ENCODE assay signal across 27 mouse cellular contexts in the genomic region with DNA sequence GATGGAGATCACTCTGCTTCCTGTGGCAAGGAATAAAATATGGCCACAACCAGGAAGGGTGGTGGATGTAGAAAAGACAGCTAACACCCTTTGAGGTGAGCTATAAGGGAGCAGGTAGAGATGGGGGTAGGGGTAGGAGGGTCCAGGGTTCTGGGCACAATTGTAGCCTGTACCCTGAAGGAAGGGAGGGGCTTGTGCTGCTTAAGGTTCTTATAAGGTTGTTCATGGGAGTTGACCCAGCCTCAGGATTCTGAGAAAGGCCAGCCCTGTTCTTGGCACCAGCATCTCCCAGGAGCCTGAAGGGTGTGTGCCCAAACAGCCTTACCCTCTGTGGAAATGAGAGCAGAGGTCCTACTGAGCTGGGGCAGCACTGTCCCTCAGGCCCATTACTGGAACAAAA. TPM values are rescaled to one million over a fixed set of nuclear protein-coding genes. Genes with fewer than 3 reads are reported as not detected.
DNase-seq lines count a peak whose midpoint lies in the region; ATAC-seq and TF ChIP-seq lines count a peak whose summit lies in the region.
"Had no signal": no experiment of that assay in that cellular context is flagged by ENCODE, and none has a peak within 500 bp of the region (broad histone marks: within the 10 kb centered on the region; RNA-seq: fewer than 3 reads in every experiment).

No protein-coding gene starts in this region.

- no peak overlapping the region for H3K4me2 ChIP-seq in liver, embryonic 15.5 days
- H3K4me2 ChIP-seq in liver, embryonic 11.5 days = no peak overlapping the region
- H3K4me2 ChIP-seq in stomach, postnatal 0 days (replicated peaks; ENCODE audit: low read depth) = no peak overlapping the region
- H3K4me2 ChIP-seq: forebrain, embryonic 15.5 days; heart, embryonic 15.5 days; hindbrain, embryonic 12.5 days; intestine, embryonic 15.5 days; limb, embryonic 12.5 days; lung, embryonic 15.5 days; midbrain, embryonic 11.5 days had no signal

- no peak for TF ChIP-seq EP300 in stomach, postnatal 0 days (optimal IDR thresholded peaks at IDR 0.05)

- DNase-seq in gastrocnemius, adult 2 months = peak; percentile 25
- DNase-seq in gastrocnemius, postnatal 36 days = no peak
- DNase-seq in liver, embryonic 11.5 days (ENCODE audit: low spot score) = no peak
- peak; percentile 66 for DNase-seq in ZHBTc4 (ENCODE audit: low read depth, low spot score)
- DNase-seq in stomach, postnatal 0 days (ENCODE audit: low spot score) = peak; percentile 69
- no peak for DNase-seq in right cerebral cortex, adult 2 months (ENCODE audit: low spot score in 2 of 2)
- DNase-seq: B cell, adult 2 months; cerebellum, adult 9-10 months; cerebellum, postnatal 36 days; kidney, adult 2 months; kidney, postnatal 36 days; lung, postnatal 36 days; spleen, adult 18-20 months; thymus, adult 18-20 months; thymus, postnatal 25 days had no signal

- peaks cover 78% of the 10 kb centered on the region for H3K4me1 ChIP-seq in liver, embryonic 15.5 days (replicated peaks)
- H3K4me1 ChIP-seq in liver, embryonic 11.5 days (replicated peaks; ENCODE audit: control insufficient read depth, insufficient read depth, low read length) = peaks cover 25% of the 10 kb centered on the region
- H3K4me1 ChIP-seq in stomach, postnatal 0 days (replicated peaks; ENCODE audit: control insufficient read depth, insufficient read depth) = peaks cover 3% of the 10 kb centered on the region; the same call in 1 of the 2 replicates

- no peak for ATAC-seq in liver, embryonic 15.5 days (ENCODE audit: insufficient read depth)
- ATAC-seq in liver, embryonic 11.5 days (replicated peaks; ENCODE audit: low FRiP score) = no peak
- ATAC-seq in stomach, postnatal 0 days (ENCODE audit: low FRiP score, low TSS enrichment) = peak; percentile 5; the same call in 1 of the 2 replicates
- ATAC-seq: forebrain, embryonic 15.5 days; hindbrain, postnatal 0 days; intestine, embryonic 15.5 days had no signal

- no peak overlapping the region for H3K4me3 ChIP-seq in gastrocnemius, adult 2 months
- no peak overlapping the region for H3K4me3 ChIP-seq in liver, embryonic 15.5 days (replicated peaks)
- no peak overlapping the region for H3K4me3 ChIP-seq in liver, embryonic 11.5 days (ENCODE audit: low read depth, low read length)
- no peak overlapping the region for H3K4me3 ChIP-seq in stomach, postnatal 0 days (ENCODE audit: low read depth, low read length)
- H3K4me3 ChIP-seq: forebrain, embryonic 15.5 days; heart, embryonic 15.5 days; hindbrain, embryonic 12.5 days; intestine, embryonic 15.5 days; layer of hippocampus, adult 2 months; left cerebral cortex, adult 2 months; limb, embryonic 12.5 days; lung, embryonic 15.5 days had no signal

- peaks cover 41% of the 10 kb centered on the region for H3K36me3 ChIP-seq in liver, embryonic 15.5 days (replicated peaks)
- peaks cover 33% of the 10 kb centered on the region for H3K36me3 ChIP-seq in liver, embryonic 11.5 days (ENCODE audit: control insufficient read depth, insufficient read depth, low read length)
- H3K36me3 ChIP-seq in stomach, postnatal 0 days (ENCODE audit: control insufficient read depth, insufficient read depth, low read length) = peaks cover 6% of the 10 kb centered on the region; the same call in 1 of the 2 replicates

- intact Hi-C loops in gastrocnemius, adult 2 months (cut with DNase I) = no loop called here
- intact Hi-C loops in gastrocnemius, postnatal 36 days (cut with DNase I) = no loop called here

- H3K27me3 ChIP-seq in liver, embryonic 15.5 days = no peaks in the 10 kb centered on the region
- no peaks in the 10 kb centered on the region for H3K27me3 ChIP-seq in liver, embryonic 11.5 days (replicated peaks; ENCODE audit: control insufficient read depth, insufficient read depth, low read length)
- no peaks in the 10 kb centered on the region for H3K27me3 ChIP-seq in stomach, postnatal 0 days (ENCODE audit: control insufficient read depth, insufficient read depth, low read length)
- H3K27me3 ChIP-seq: forebrain, embryonic 15.5 days; heart, embryonic 15.5 days; intestine, embryonic 15.5 days; lung, embryonic 15.5 days had no signal

- no peak for TF ChIP-seq CTCF in gastrocnemius, adult 2 months (IDR thresholded peaks at IDR 0.05)
- TF ChIP-seq CTCF in stomach, postnatal 0 days (IDR thresholded peaks at IDR 0.05; ENCODE audit: low read depth) = no peak

- no peaks in the 10 kb centered on the region for H3K9me3 ChIP-seq in liver, embryonic 15.5 days (replicated peaks)
- no peaks in the 10 kb centered on the region for H3K9me3 ChIP-seq in liver, embryonic 11.5 days (ENCODE audit: control insufficient read depth, low read length)
- H3K9me3 ChIP-seq in stomach, postnatal 0 days (ENCODE audit: control insufficient read depth, low read length) = no peaks in the 10 kb centered on the region
- H3K9me3 ChIP-seq: forebrain, embryonic 15.5 days; heart, embryonic 15.5 days; hindbrain, embryonic 12.5 days; intestine, embryonic 15.5 days; limb, embryonic 12.5 days; lung, embryonic 15.5 days had no signal

- no peak overlapping the region for H3K9ac ChIP-seq in liver, embryonic 15.5 days
- no peak overlapping the region for H3K9ac ChIP-seq in liver, embryonic 11.5 days (ENCODE audit: low read depth, low read length)
- no peak overlapping the region for H3K9ac ChIP-seq in stomach, postnatal 0 days (ENCODE audit: low read length)
- H3K9ac ChIP-seq: forebrain, embryonic 15.5 days; heart, embryonic 15.5 days; hindbrain, embryonic 12.5 days; intestine, embryonic 15.5 days; limb, embryonic 12.5 days; liver, embryonic 14.5 days; lung, embryonic 15.5 days had no signal

- no peak overlapping the region for H3K27ac ChIP-seq in gastrocnemius, adult 2 months
- 0 out of 2 replicates have a peak overlapping the region, but pooled peaks have one; percentile 29 for H3K27ac ChIP-seq in liver, embryonic 15.5 days (replicated peaks)
- H3K27ac ChIP-seq in liver, embryonic 11.5 days (ENCODE audit: low read depth, low read length) = no peak overlapping the region; the same call in 1 of the 2 replicates
- H3K27ac ChIP-seq in stomach, postnatal 0 days (replicated peaks) = peak overlapping the region; percentile 46
- H3K27ac ChIP-seq: forebrain, embryonic 15.5 days; heart, embryonic 15.5 days; hindbrain, embryonic 12.5 days; hindbrain, postnatal 0 days; intestine, embryonic 15.5 days; layer of hippocampus, adult 2 months; left cerebral cortex, adult 2 months; limb, embryonic 12.5 days; liver, embryonic 14.5 days; lung, embryonic 15.5 days had no signal

RNA-seq across cellular contexts. Expression of gene Pnpla2, which starts 3.1 kb away (rescaled TPM):
- total RNA-seq in gastrocnemius, adult 2 months (2021) = 100 to 1,000 TPM; 345 to 348 TPM
- 100 to 1,000 TPM; 306 to 361 TPM for total RNA-seq in gastrocnemius, postnatal 36 days (2021)
- 13.9 and 15.3 TPM in 2 replicates for polyA plus RNA-seq in liver, embryonic 15.5 days (2015; fragmentation: Nextera tagmentation; extraction: Ambion mirVana)
- polyA plus RNA-seq in liver, embryonic 11.5 days (2014; fragmentation: Nextera tagmentation; extraction: Ambion mirVana) = 23.4 and 23.7 TPM in 2 replicates
- 82.1 and 88.0 TPM in 2 replicates for polyA plus RNA-seq in stomach, postnatal 0 days (2015; fragmentation: Nextera tagmentation; extraction: Ambion mirVana)

RNA-seq across cellular contexts. Expression of gene Rplp2, which starts 4.8 kb away (rescaled TPM):
- 100 to 1,000 TPM; 567 to 623 TPM for total RNA-seq in gastrocnemius, adult 2 months (2021)
- total RNA-seq in gastrocnemius, postnatal 36 days (2021) = 100 to 1,000 TPM; 466 to 562 TPM
- polyA plus RNA-seq in liver, embryonic 15.5 days (2015; fragmentation: Nextera tagmentation; extraction: Ambion mirVana) = 591 and 741 TPM in 2 replicates
- polyA plus RNA-seq in liver, embryonic 11.5 days (2014; fragmentation: Nextera tagmentation; extraction: Ambion mirVana) = 1,652 and 1,836 TPM in 2 replicates
- 1,187 and 1,334 TPM in 2 replicates for polyA plus RNA-seq in stomach, postnatal 0 days (2015; fragmentation: Nextera tagmentation; extraction: Ambion mirVana)

RNA-seq across cellular contexts. Expression of gene Pidd1, which starts 8.1 kb away (rescaled TPM):
- total RNA-seq in gastrocnemius, adult 2 months (2021) = under 1 TPM; 0.08 to 0.20 TPM
- total RNA-seq in gastrocnemius, postnatal 36 days (2021) = under 1 TPM; 0.15 to 0.18 TPM
- 10.3 and 10.7 TPM in 2 replicates for polyA plus RNA-seq in liver, embryonic 15.5 days (2015; fragmentation: Nextera tagmentation; extraction: Ambion mirVana)
- polyA plus RNA-seq in liver, embryonic 11.5 days (2014; fragmentation: Nextera tagmentation; extraction: Ambion mirVana) = 22.5 and 22.7 TPM in 2 replicates
- polyA plus RNA-seq in stomach, postnatal 0 days (2015; fragmentation: Nextera tagmentation; extraction: Ambion mirVana) = 1.8 and 2.0 TPM in 2 replicates

RNA-seq across cellular contexts. Expression of gene Cracr2b, which starts 9.0 kb away (rescaled TPM):
- total RNA-seq in gastrocnemius, adult 2 months (2021) = 1 to 10 TPM; 6.1 to 6.3 TPM
- 1 to 10 TPM; 6.3 to 7.4 TPM for total RNA-seq in gastrocnemius, postnatal 36 days (2021)
- 3.9 and 5.2 TPM in 2 replicates for polyA plus RNA-seq in liver, embryonic 15.5 days (2015; fragmentation: Nextera tagmentation; extraction: Ambion mirVana)
- polyA plus RNA-seq in liver, embryonic 11.5 days (2014; fragmentation: Nextera tagmentation; extraction: Ambion mirVana) = 4.3 and 7.2 TPM in 2 replicates
- polyA plus RNA-seq in stomach, postnatal 0 days (2015; fragmentation: Nextera tagmentation; extraction: Ambion mirVana) = 20.8 and 23.5 TPM in 2 replicates

RNA-seq across cellular contexts. Expression of gene Slc25a22, which starts 14.2 kb away (rescaled TPM):
- total RNA-seq in gastrocnemius, adult 2 months (2021) = 10 to 100 TPM; 18.6 to 26.1 TPM
- total RNA-seq in gastrocnemius, postnatal 36 days (2021) = 10 to 100 TPM; 15.6 to 38.4 TPM
- 18.7 and 20.5 TPM in 2 replicates for polyA plus RNA-seq in liver, embryonic 15.5 days (2015; fragmentation: Nextera tagmentation; extraction: Ambion mirVana)
- 36.9 and 39.4 TPM in 2 replicates for polyA plus RNA-seq in liver, embryonic 11.5 days (2014; fragmentation: Nextera tagmentation; extraction: Ambion mirVana)
- polyA plus RNA-seq in stomach, postnatal 0 days (2015; fragmentation: Nextera tagmentation; extraction: Ambion mirVana) = 17.2 and 17.6 TPM in 2 replicates

Comparison
In these comparisons a context has a peak if more than half of its experiments do, and no peak if none do; other contexts are left out.
1. DNase-seq: peak in gastrocnemius, adult 2 months (single experiment), ZHBTc4 (single experiment) and stomach, postnatal 0 days (single experiment); none in gastrocnemius, postnatal 36 days (0 of 2), liver, embryonic 11.5 days (single experiment) and right cerebral cortex, adult 2 months (0 of 2).
2. H3K27ac ChIP-seq: peak in liver, embryonic 15.5 days (single experiment) and stomach, postnatal 0 days (single experiment); none in gastrocnemius, adult 2 months (single experiment) and liver, embryonic 11.5 days (single experiment).